Mouse (Mus musculus) mature B cell (primary cell): Measurements from ENCODE around the gene Gzmb.
"Not testable (repeated sequence)": the region's sequence is repeated elsewhere in the genome, so short reads cannot be mapped to it uniquely, and the experiment has no call there.

Source experiments
- in situ Hi-C: fragments of 300-500 bp; cut with MboI; formaldehyde crosslinking; loops from 2 replicates; pipeline ENCODE4 v1.14.3; 2019

Gene Gzmb

GRCm38 (mm10) chr14:56262153-56262552 lies at the start of gene Gzmb:
Gene Gzmb, minus strand, starts transcription at chr14:56262260.
- in situ Hi-C loops, result no loop called here

GRCm38 (mm10) chr14:56311801-56312200 lies 49.7 kb upstream of the Gzmb start:
- in situ Hi-C loops, result not testable (repeated sequence)

GRCm38 (mm10) chr14:56310238-56310637 lies 48.2 kb upstream of the Gzmb start:
- in situ Hi-C loops, result no loop called here

- in situ Hi-C loops, result no loop called here
These were observed 42.1 kb upstream of the Gzmb start for GRCm38 (mm10) chr14:56304149-56304548.

GRCm38 (mm10) chr14:56303506-56304025 lies 41.5 kb upstream of the Gzmb start:
- in situ Hi-C loops, result no loop called here

- in situ Hi-C loops, result no loop called here
These were observed 40.0 kb upstream of the Gzmb start for GRCm38 (mm10) chr14:56302091-56302490.

GRCm38 (mm10) chr14:56296786-56297185 lies 34.7 kb upstream of the Gzmb start:
- in situ Hi-C loops, result no loop called here

GRCm38 (mm10) chr14:56296106-56296505 lies 34.0 kb upstream of the Gzmb start:
- in situ Hi-C loops, result no loop called here

- in situ Hi-C loops, result no loop called here
These were observed 31.1 kb upstream of the Gzmb start for GRCm38 (mm10) chr14:56293146-56293545.

GRCm38 (mm10) chr14:56288651-56289050 lies 26.6 kb upstream of the Gzmb start:
- in situ Hi-C loops, result no loop called here

- in situ Hi-C loops, result no loop called here
These were observed 25.7 kb upstream of the Gzmb start for GRCm38 (mm10) chr14:56287806-56288205.

GRCm38 (mm10) chr14:56284356-56285325 lies 22.6 kb upstream of the Gzmb start:
- in situ Hi-C loops, result no loop called here

- in situ Hi-C loops, result no loop called here
These were observed 21.8 kb upstream of the Gzmb start for GRCm38 (mm10) chr14:56283816-56284215.

- in situ Hi-C loops, result no loop called here
These were observed 19.0 kb upstream of the Gzmb start for GRCm38 (mm10) chr14:56281090-56281489.

GRCm38 (mm10) chr14:56278691-56279090 lies 16.6 kb upstream of the Gzmb start:
- in situ Hi-C loops, result not testable (repeated sequence)

GRCm38 (mm10) chr14:56276096-56276495 lies 14.0 kb upstream of the Gzmb start:
- in situ Hi-C loops, result not testable (repeated sequence)

GRCm38 (mm10) chr14:56266109-56266508 lies 4.0 kb upstream of the Gzmb start:
- in situ Hi-C loops, result no loop called here

- in situ Hi-C loops, result no loop called here
These were observed 21.7 kb downstream of the Gzmb start for GRCm38 (mm10) chr14:56240409-56240808.

GRCm38 (mm10) chr14:56234556-56234955 lies 27.5 kb downstream of the Gzmb start, which contains the start of gene Gzmc:
Gene Gzmc, minus strand, starts transcription at chr14:56234656.
- in situ Hi-C loops, result no loop called here

GRCm38 (mm10) chr14:56211317-56211716 lies 50.7 kb downstream of the Gzmb start, which contains the start of gene Gzmf:
Gene Gzmf, minus strand, starts transcription at chr14:56211417.
- in situ Hi-C loops, result no loop called here
